Mouse (Mus musculus): ENCODE measurements around the gene Cavin3.

GRCm38 (mm10) chr7:105497881-105498280 lies 15.8 kb upstream of the Cavin3 start:
- TF ChIP-seq POLR2A (IDR thresholded peaks at IDR 0.05; ENCODE audit: control insufficient read depth, low read depth, low read length) (no peak), CTCF (IDR thresholded peaks at IDR 0.05; ENCODE audit: control insufficient read depth, insufficient read depth, insufficient replicate concordance, low read depth, low read length) (no peak)
